Mouse (Mus musculus) heart, postnatal 0 days (tissue): ENCODE measurements at regions not wholly inside any gene's neighbourhood (a gene's known extent, or its start where the extent isn't known, plus 50 kb on each side); places are given as distances from the start of the nearest gene placed in this dataset.

Experiments used
- ATAC-seq: fragments of 200-750 bp; cut with Nextera tagmentation; 2 replicates; pipeline ENCODE4 v1.8.0; 2017; ENCODE audit warnings: low read depth, moderate number of reproducible peaks, moderate library complexity; ENCODE audit not compliant: insufficient read depth
- DNase-seq: peaks from one replicate; pipeline ENCODE4 v3.0.0-alpha.2; 2016; ENCODE audit warnings: low spot score
- H3K27ac ChIP-seq: fragments of 300-500 bp; sonication (generic); 2 replicates; pipeline ENCODE4 v1.5.1; 2014; ENCODE audit warnings: low read depth, mild to moderate bottlenecking
- H3K27me3 ChIP-seq: fragments of 300-500 bp; sonication (generic); 2 replicates; pipeline ENCODE4 v1.6.1; 2014; ENCODE audit warnings: low read length, mixed read lengths; ENCODE audit not compliant: control insufficient read depth, insufficient read depth
- H3K36me3 ChIP-seq: fragments of 300-500 bp; sonication (generic); replicated peaks from 2 replicates; pipeline ENCODE4 v1.6.1; 2014; ENCODE audit warnings: low read length, mixed read lengths; ENCODE audit not compliant: control insufficient read depth, insufficient read depth
- H3K4me1 ChIP-seq: fragments of 300-500 bp; sonication (generic); 2 replicates; pipeline ENCODE4 v1.6.1; 2014; ENCODE audit warnings: antibody characterized with exemption; ENCODE audit not compliant: control insufficient read depth, insufficient read depth
- H3K4me2 ChIP-seq: fragments of 300-500 bp; sonication (generic); 2 replicates; pipeline ENCODE4 v1.6.1; 2014; ENCODE audit warnings: low read depth, mild to moderate bottlenecking, low read length, moderate library complexity
- H3K4me3 ChIP-seq: fragments of 300-500 bp; sonication (generic); 2 replicates; pipeline ENCODE4 v1.5.1; 2014; ENCODE audit warnings: low read depth, low read length
- H3K9ac ChIP-seq: fragments of 300-500 bp; sonication (generic); replicated peaks from 2 replicates; pipeline ENCODE4 v1.6.1; 2014; ENCODE audit warnings: low read depth, low read length, mixed read lengths
- H3K9me3 ChIP-seq: fragments of 300-500 bp; sonication (generic); replicated peaks from 2 replicates; pipeline ENCODE4 v1.6.1; 2016; ENCODE audit warnings: low read length; ENCODE audit not compliant: control insufficient read depth
- CTCF ChIP-seq: IDR thresholded peaks from 2 replicates; pipeline ENCODE4 v1.5.1; 2016; ENCODE audit warnings: antibody characterized with exemption, control low read depth, low read depth
- EP300 ChIP-seq: IDR thresholded peaks from 2 replicates; pipeline ENCODE4 v1.6.1; 2016; ENCODE audit warnings: antibody characterized with exemption, low read depth
- WGBS: fragments of 180-500 bp; shearing (Covaris S2); extraction: QIAGEN DNeasy Blood & Tissue Kit; methylation state at CpG from one replicate; pipeline ENCODE4 v1.1.7; 2014; 5-methylcytosine and 5-hydroxymethylcytosine counted together

GRCm38 (mm10) chr1:193451471-193452135, 81.5 kb upstream of the Camk1g start:
- no peaks in the 10 kb centered on the region for H3K36me3 ChIP-seq
- TF ChIP-seq EP300, result no peak
- no peak for TF ChIP-seq CTCF
- H3K4me1 ChIP-seq, result peaks cover 24% of the 10 kb centered on the region
- 58% methylated on average over 4 of the region's 4 CpGs for WGBS
- H3K4me2 ChIP-seq, result no peak overlapping the region
- H3K4me3 ChIP-seq, result no peak overlapping the region
- H3K27ac ChIP-seq, result no peak overlapping the region
- DNase-seq (no peak), ATAC-seq (no peak)
- H3K9me3 ChIP-seq, result no peaks in the 10 kb centered on the region
- H3K9ac ChIP-seq, result no peak overlapping the region
- 0 out of 2 replicates have a peak, but pooled peaks cover 4% of the 10 kb centered on the region for H3K27me3 ChIP-seq

GRCm38 (mm10) chr1:193450814-193451213, 80.7 kb upstream of the Camk1g start:
- Histone ChIP-seq H3K36me3 (no peaks in the 10 kb centered on the region), H3K27ac (no peak overlapping the region), H3K9me3 (no peaks in the 10 kb centered on the region), H3K9ac (no peak overlapping the region), H3K4me1 (peaks cover 24% of the 10 kb centered on the region), H3K4me3 (no peak overlapping the region), H3K27me3 (0 out of 2 replicates have a peak, but pooled peaks cover 5% of the 10 kb centered on the region), H3K4me2 (no peak overlapping the region)
- ATAC-seq (no peak), DNase-seq (no peak)
- WGBS, result 60% methylated on average over 3 of the region's 3 CpGs
- TF ChIP-seq CTCF, result no peak
- TF ChIP-seq EP300, result no peak

- no peak for ATAC-seq
- DNase-seq, result no peak
- Histone ChIP-seq H3K9me3 (no peaks in the 10 kb centered on the region), H3K27ac (peak overlapping the region; percentile 69), H3K27me3 (0 out of 2 replicates have a peak, but pooled peaks cover 5% of the 10 kb centered on the region), H3K9ac (no peak overlapping the region), H3K4me1 (peaks cover 24% of the 10 kb centered on the region), H3K4me3 (no peak overlapping the region), H3K4me2 (no peak overlapping the region), H3K36me3 (no peaks in the 10 kb centered on the region)
- TF ChIP-seq EP300 (no peak), CTCF (no peak)
- 78% methylated on average over 6 of the region's 6 CpGs for WGBS
These were observed 80.1 kb upstream of the Camk1g start for GRCm38 (mm10) chr1:193450201-193450600.

GRCm38 (mm10) chr1:193449394-193450103, 79.5 kb upstream of the Camk1g start:
- peak overlapping the region; percentile 69 for H3K27ac ChIP-seq

GRCm38 (mm10) chr1:193448793-193449393, 78.8 kb upstream of the Camk1g start:
- Histone ChIP-seq H3K4me2 (no peak overlapping the region; the same call in 1 of the 2 replicates), H3K27ac (peak overlapping the region; percentile 69; the same call in 1 of the 2 replicates), H3K4me1 (peaks cover 24% of the 10 kb centered on the region), H3K36me3 (no peaks in the 10 kb centered on the region), H3K27me3 (0 out of 2 replicates have a peak, but pooled peaks cover 5% of the 10 kb centered on the region), H3K9ac (no peak overlapping the region), H3K4me3 (no peak overlapping the region), H3K9me3 (no peaks in the 10 kb centered on the region)
- WGBS, result 33% methylated on average over 3 of the region's 3 CpGs
- DNase-seq (no peak), ATAC-seq (no peak)
- TF ChIP-seq CTCF (no peak), EP300 (no peak)

More at GRCm38 (mm10) chr1:193449394-193450103, 79.5 kb upstream of the Camk1g start:
- Histone ChIP-seq H3K27me3 (0 out of 2 replicates have a peak, but pooled peaks cover 5% of the 10 kb centered on the region), H3K9ac (no peak overlapping the region), H3K4me2 (peak overlapping the region; percentile 14; the same call in 1 of the 2 replicates), H3K9me3 (no peaks in the 10 kb centered on the region), H3K36me3 (no peaks in the 10 kb centered on the region), H3K4me1 (peaks cover 24% of the 10 kb centered on the region), H3K4me3 (no peak overlapping the region)
- 1% methylated on average over 7 of the region's 7 CpGs for WGBS
- TF ChIP-seq CTCF, result peak; percentile 67
- TF ChIP-seq EP300, result 0 out of 2 replicates have a peak, but pooled peaks have one; percentile 53
- ATAC-seq (peak; percentile 91), DNase-seq (peak; percentile 93)
